ENCODE assay signal across 8 mouse cellular contexts in the genomic region with DNA sequence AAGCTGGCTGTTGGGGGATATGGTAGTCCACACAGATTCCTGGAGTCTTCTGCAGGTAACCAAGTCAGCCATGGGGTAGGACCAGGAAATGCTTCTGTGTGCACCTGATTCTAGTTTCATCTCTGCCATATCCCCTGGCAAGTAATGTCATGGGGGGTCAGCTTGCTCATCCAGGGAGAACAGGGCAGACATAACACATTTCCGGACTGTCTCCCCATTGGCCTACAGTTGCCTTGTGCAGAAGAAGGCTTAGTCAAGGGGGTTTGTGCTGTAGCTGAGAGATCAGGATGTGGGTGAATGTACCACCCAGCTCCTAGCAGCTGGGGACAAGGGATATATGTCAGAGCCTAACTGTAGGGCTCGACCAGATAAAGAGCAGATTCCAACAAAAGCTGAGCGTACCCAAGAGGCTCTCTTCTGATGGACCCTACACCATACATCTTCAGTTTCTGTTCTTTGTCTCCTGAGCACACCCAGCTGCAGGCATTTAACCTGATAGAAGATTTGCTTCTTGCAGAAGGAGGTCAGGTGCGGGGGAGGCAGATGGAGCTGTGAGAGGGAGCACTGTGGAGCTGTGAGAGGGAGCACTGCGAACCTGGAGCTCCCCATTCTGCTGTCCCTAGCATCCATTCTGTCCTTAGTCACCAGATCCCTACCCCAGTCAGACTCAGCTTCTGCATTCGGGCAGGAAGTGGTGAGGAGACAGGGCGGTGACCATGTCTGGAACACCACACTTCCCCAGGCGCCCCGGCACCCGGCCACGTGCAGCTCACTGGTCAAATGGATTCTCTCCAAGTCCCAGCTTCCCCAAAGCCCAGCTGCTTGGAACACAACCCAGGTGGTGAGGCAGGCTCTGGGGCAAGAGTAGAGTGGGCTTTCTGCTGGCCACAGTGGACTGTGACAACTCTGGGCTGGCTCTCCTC.
DNase-seq lines count a peak whose midpoint lies in the region; ATAC-seq and TF ChIP-seq lines count a peak whose summit lies in the region.

No protein-coding gene starts in this region.

- DNase-seq in hindbrain, embryonic 11.5 days (ENCODE audit: low spot score) = no peak
- DNase-seq in adrenal gland, adult 8-10 months = peak; percentile 78
- peak; percentile 89 to 94 for DNase-seq in heart, adult 2 months
- peak; percentile 85 to 92 for DNase-seq in kidney, postnatal 36 days
- peak; percentile 96 for DNase-seq in lung, postnatal 0 days (ENCODE audit: low spot score)
- no peak for DNase-seq in adipocyte (ENCODE audit: low spot score)

- H3K79me2 ChIP-seq in heart, adult 2 months (replicated peaks; ENCODE audit: control insufficient read depth, insufficient read depth, low read length) = no peaks in the 10 kb centered on the region

- H3K9ac ChIP-seq in hindbrain, embryonic 15.5 days = no peak overlapping the region
- no peak overlapping the region for H3K9ac ChIP-seq in hindbrain, embryonic 11.5 days (ENCODE audit: low read depth, low read length)
- no peak overlapping the region for H3K9ac ChIP-seq in heart, adult 2 months (ENCODE audit: low read depth, low read length)
- H3K9ac ChIP-seq in lung, postnatal 0 days (replicated peaks; ENCODE audit: low read depth) = no peak overlapping the region
- H3K9ac ChIP-seq in stomach, embryonic 15.5 days = no peak overlapping the region

- H3K36me3 ChIP-seq in hindbrain, embryonic 15.5 days = no peaks in the 10 kb centered on the region
- no peaks in the 10 kb centered on the region for H3K36me3 ChIP-seq in hindbrain, embryonic 11.5 days (ENCODE audit: control insufficient read depth, insufficient read depth, low read length)
- H3K36me3 ChIP-seq in heart, adult 2 months (ENCODE audit: control insufficient read depth, insufficient read depth, low read length) = no peaks in the 10 kb centered on the region; the same call in 1 of the 2 replicates
- H3K36me3 ChIP-seq in lung, postnatal 0 days (ENCODE audit: insufficient read depth, low read length) = no peaks in the 10 kb centered on the region
- H3K36me3 ChIP-seq in stomach, embryonic 15.5 days = no peaks in the 10 kb centered on the region

- no peaks in the 10 kb centered on the region for H3K9me3 ChIP-seq in hindbrain, embryonic 15.5 days
- H3K9me3 ChIP-seq in hindbrain, embryonic 11.5 days (ENCODE audit: control insufficient read depth, low read length) = no peaks in the 10 kb centered on the region
- no peaks in the 10 kb centered on the region for H3K9me3 ChIP-seq in lung, postnatal 0 days (ENCODE audit: low read length)
- H3K9me3 ChIP-seq in stomach, embryonic 15.5 days = no peaks in the 10 kb centered on the region

- H3K27ac ChIP-seq in hindbrain, embryonic 15.5 days (replicated peaks) = no peak overlapping the region
- H3K27ac ChIP-seq in hindbrain, embryonic 11.5 days (ENCODE audit: low read depth, low read length) = no peak overlapping the region
- peak overlapping the region; percentile 40 for H3K27ac ChIP-seq in heart, adult 2 months
- H3K27ac ChIP-seq in lung, postnatal 0 days (ENCODE audit: low read length) = peak overlapping the region; percentile 90
- peak overlapping the region; percentile 33; the same call in 1 of the 2 replicates for H3K27ac ChIP-seq in stomach, embryonic 15.5 days

- TF ChIP-seq CTCF in heart, adult 2 months (IDR thresholded peaks at IDR 0.05) = no peak
- TF ChIP-seq CTCF in lung, postnatal 0 days (IDR thresholded peaks at IDR 0.05) = peak; percentile 6; the same call in 1 of the 2 replicates

- H3K4me2 ChIP-seq in hindbrain, embryonic 15.5 days = no peak overlapping the region
- no peak overlapping the region for H3K4me2 ChIP-seq in hindbrain, embryonic 11.5 days (replicated peaks; ENCODE audit: low read depth, low read length)
- no peak overlapping the region for H3K4me2 ChIP-seq in lung, postnatal 0 days (replicated peaks; ENCODE audit: low read depth, low read length)
- H3K4me2 ChIP-seq in stomach, embryonic 15.5 days = no peak overlapping the region

- peak; percentile 35; the same call in 1 of the 2 replicates for TF ChIP-seq POLR2A in heart, adult 2 months (IDR thresholded peaks at IDR 0.05; ENCODE audit: insufficient read depth, low read depth, low read length)

- H3K4me1 ChIP-seq in hindbrain, embryonic 15.5 days (replicated peaks) = peaks cover 16% of the 10 kb centered on the region
- H3K4me1 ChIP-seq in hindbrain, embryonic 11.5 days (replicated peaks; ENCODE audit: control insufficient read depth, insufficient read depth, low read length) = peaks cover 4% of the 10 kb centered on the region
- peaks cover 44% of the 10 kb centered on the region for H3K4me1 ChIP-seq in heart, adult 2 months (ENCODE audit: control insufficient read depth, insufficient read depth, low read length)
- peaks cover 40% of the 10 kb centered on the region for H3K4me1 ChIP-seq in lung, postnatal 0 days (ENCODE audit: insufficient read depth, low read depth, low read length)
- peaks cover 18% of the 10 kb centered on the region for H3K4me1 ChIP-seq in stomach, embryonic 15.5 days

- peak; percentile 96 for TF ChIP-seq EP300 in heart, adult 2 months (IDR thresholded peaks at IDR 0.05; ENCODE audit: insufficient read depth, low read depth, low read length)
- TF ChIP-seq EP300 in lung, postnatal 0 days (IDR thresholded peaks at IDR 0.05) = peak; percentile 95

- WGBS in hindbrain, embryonic 15.5 days = 87% methylated on average over 11 of the region's 11 CpGs
- WGBS in hindbrain, embryonic 11.5 days = 88% methylated on average over 11 of the region's 11 CpGs
- 32% methylated on average over 11 of the region's 11 CpGs for WGBS in heart, adult 2 months
- WGBS in lung, postnatal 0 days = 66% methylated on average over 11 of the region's 11 CpGs
- WGBS in stomach, embryonic 15.5 days = 75% methylated on average over 11 of the region's 11 CpGs

- H3K4me3 ChIP-seq in hindbrain, embryonic 15.5 days = no peak overlapping the region
- H3K4me3 ChIP-seq in hindbrain, embryonic 11.5 days (ENCODE audit: low read depth, low read length) = no peak overlapping the region
- no peak overlapping the region for H3K4me3 ChIP-seq in heart, adult 2 months
- no peak overlapping the region for H3K4me3 ChIP-seq in lung, postnatal 0 days (ENCODE audit: low read depth, low read length)
- no peak overlapping the region for H3K4me3 ChIP-seq in stomach, embryonic 15.5 days (replicated peaks)

- H3K27me3 ChIP-seq in hindbrain, embryonic 15.5 days = no peaks in the 10 kb centered on the region
- H3K27me3 ChIP-seq in hindbrain, embryonic 11.5 days (ENCODE audit: control insufficient read depth, insufficient read depth, low read length) = no peaks in the 10 kb centered on the region
- no peaks in the 10 kb centered on the region for H3K27me3 ChIP-seq in heart, adult 2 months (ENCODE audit: control insufficient read depth, insufficient read depth, low read length)
- H3K27me3 ChIP-seq in lung, postnatal 0 days (replicated peaks; ENCODE audit: insufficient read depth, low read length) = no peaks in the 10 kb centered on the region
- no peaks in the 10 kb centered on the region for H3K27me3 ChIP-seq in stomach, embryonic 15.5 days (replicated peaks)

- ATAC-seq in hindbrain, embryonic 15.5 days (ENCODE audit: low FRiP score, low read depth) = 0 out of 2 replicates have a peak, but pooled peaks have one; percentile 27
- no peak for ATAC-seq in hindbrain, embryonic 11.5 days (ENCODE audit: low FRiP score)
- peak; percentile 80 for ATAC-seq in lung, postnatal 0 days
- ATAC-seq in stomach, embryonic 15.5 days (ENCODE audit: insufficient read depth, low FRiP score, low read depth) = 0 out of 2 replicates have a peak, but pooled peaks have one; percentile 17

- intact Hi-C loops in heart, adult 2 months (cut with DNase I) = loop anchor here (2.0 to 5.0 kb wide), 5 partner anchors 39 to 101 kb away; a partner anchor contains a TSS

Comparison
In these comparisons a context has a peak if more than half of its experiments do, and no peak if none do; other contexts are left out.
1. H3K27ac ChIP-seq: peak in heart, adult 2 months (single experiment), lung, postnatal 0 days (single experiment) and stomach, embryonic 15.5 days (single experiment); none in hindbrain, embryonic 15.5 days (single experiment) and hindbrain, embryonic 11.5 days (single experiment).
2. DNase-seq: peak in adrenal gland, adult 8-10 months (single experiment), heart, adult 2 months (2 of 2), kidney, postnatal 36 days (2 of 2) and lung, postnatal 0 days (single experiment); none in hindbrain, embryonic 11.5 days (single experiment) and adipocyte (single experiment).